Mouse (Mus musculus): ENCODE results near the gene Slc4a8.
"Not testable (repeated sequence)": the region's sequence is repeated elsewhere in the genome, so short reads cannot be mapped to it uniquely, and the experiment has no call there.

Slc4a8 gene

GRCm38 (mm10) chr15:100770338-100770737 lies 8.8 kb downstream of the Slc4a8 start:
- DNase-seq (ENCODE audit: low read depth in 1 of 2, low spot score in 2 of 2): no peak

- no peak for DNase-seq (ENCODE audit: low read depth in 1 of 2, low spot score in 2 of 2)
These were observed 11.1 kb downstream of the Slc4a8 start for GRCm38 (mm10) chr15:100772685-100773084.

GRCm38 (mm10) chr15:100773859-100774258 lies 12.3 kb downstream of the Slc4a8 start:
- not testable (repeated sequence) for DNase-seq (ENCODE audit: low read depth in 1 of 2, low spot score in 2 of 2)

DNA sequence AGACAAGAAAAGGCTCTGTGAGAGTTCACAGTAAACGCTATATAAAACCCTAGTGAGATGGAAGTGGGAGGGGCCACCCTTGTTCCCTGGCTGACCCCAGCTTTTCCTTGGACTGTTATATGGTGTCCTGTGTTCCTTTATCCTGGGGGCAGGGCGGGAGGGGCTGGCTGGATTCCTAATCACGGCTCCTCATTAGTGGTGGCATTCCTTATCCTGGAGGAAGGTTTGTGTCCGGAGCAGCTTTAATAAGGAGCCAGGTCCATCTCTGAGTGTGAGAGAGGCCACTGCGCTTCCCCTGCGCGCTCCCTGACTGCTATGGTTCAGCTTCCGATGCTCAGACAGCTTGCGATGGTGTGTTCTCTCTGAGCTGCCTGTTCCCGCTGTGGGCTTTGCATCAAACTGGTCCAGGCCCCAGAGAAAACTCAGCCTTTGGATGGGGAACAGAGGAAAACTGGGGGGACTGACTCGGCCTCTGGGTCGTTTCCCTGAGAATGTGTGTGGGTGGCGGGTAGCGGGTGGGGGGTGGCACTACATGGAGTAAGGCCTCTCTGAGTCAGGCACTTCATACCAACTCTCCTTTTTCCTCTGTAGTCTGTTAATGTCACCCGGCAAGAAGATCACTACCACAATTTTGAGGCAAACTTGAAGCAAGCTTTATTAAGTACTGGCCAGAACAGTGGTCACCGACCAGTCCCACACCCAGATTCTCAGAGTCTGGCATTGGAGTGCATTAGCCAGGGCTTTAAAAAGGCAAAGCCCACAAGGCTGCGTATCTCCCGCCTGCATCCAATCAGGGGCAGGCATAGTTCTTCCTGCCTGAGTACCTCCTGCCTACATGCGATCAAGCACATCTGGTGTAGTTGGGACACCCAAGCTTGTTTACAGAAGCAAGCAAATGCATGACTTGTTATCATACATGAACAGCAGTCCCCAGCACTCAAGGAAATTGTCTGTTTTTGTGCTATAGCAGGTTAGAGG lies 13.9 kb downstream of the Slc4a8 start:
- DNase-seq (ENCODE audit: low read depth in 1 of 2, low spot score in 2 of 2): no peak

DNA sequence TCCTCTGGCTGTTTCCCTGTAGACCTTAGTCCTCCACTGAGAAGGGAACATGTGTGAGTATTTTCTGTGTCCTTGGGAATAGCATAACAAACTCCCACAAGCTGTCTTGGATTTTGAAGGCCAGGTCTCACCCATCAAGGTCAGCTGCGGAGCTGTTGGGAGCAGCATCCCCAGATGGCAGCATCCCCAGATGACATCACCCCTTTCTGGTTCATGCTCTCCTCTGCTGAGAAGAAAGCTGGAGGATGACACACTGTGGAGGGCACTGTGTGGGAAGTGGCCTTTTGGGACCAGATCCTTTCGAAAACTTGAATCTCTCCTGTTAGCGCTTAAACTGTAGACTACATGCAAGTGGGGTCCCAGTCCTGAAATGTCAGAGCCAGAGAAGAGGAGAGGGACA lies 14.9 kb downstream of the Slc4a8 start:
- DNase-seq (ENCODE audit: low read depth in 1 of 2, low spot score in 2 of 2): no peak

DNA sequence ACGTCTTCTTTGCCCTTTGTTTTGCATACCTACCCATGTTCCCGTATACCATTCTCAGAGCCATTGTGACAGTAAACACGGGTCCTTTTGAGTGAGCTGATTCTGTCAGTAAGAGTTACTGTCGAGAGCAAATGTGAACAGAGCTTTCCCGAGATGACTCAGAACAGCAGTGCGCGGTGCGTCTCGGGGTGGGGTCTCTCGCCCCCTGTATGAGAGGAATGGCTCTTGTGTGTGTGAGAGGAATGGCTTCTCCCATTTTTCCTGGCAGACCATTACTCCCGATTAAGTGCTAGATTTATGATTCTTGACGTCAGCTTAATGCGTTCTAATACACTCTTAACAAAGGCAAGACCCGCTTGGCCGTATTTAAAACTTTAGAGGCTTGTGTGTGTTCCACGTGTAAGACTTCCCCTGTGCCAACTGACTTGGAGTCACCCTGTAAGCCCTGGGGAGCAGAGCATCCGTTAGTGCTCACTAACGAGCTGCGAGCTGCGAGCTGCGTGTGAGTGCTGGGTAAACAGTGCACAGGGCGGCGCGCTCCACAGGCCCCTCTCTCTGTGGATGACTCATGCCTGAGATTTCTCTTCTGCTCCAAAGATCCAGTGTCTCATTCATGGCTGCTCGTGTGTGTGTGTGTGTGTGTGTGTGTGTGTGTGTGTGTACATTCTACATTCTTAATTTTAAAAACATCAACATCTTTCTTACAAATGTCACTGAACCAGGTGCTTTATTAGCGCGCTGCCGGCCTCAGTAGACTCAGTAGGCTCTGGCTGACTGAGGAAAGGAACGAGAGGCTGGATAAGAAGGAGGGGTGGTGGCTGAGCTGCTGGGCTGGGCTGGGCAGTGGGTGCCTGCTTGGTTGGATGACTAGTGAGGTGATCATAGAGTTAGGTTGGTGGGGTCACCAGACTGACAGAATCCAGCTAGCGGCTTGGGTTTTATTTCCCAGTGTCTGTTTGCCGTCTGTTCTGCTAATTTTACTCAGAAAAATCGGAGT lies 15.8 kb downstream of the Slc4a8 start:
- no peak for DNase-seq (ENCODE audit: low read depth in 1 of 2, low spot score in 2 of 2)

DNA sequence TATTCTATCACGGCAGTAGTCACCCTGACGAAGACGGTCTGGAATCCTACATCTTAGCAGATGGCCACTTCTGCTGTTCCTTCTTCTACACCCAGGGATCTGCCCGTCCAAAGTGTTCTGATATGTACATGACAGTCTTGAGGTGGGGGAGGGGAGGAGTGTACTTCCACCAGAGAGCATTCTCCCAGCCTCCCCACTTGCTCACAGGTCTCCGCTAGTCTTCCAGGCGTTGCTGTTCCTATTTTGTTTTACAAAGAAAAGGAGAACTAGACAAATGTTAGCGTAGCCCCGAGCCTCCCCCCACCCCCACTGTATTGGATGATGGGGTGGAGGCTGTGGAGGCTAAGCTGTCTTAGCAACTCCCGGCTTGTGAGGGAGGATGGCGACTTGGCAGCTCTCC lies 18.3 kb downstream of the Slc4a8 start:
- DNase-seq (ENCODE audit: low read depth in 1 of 2, low spot score in 2 of 2): no peak

DNA sequence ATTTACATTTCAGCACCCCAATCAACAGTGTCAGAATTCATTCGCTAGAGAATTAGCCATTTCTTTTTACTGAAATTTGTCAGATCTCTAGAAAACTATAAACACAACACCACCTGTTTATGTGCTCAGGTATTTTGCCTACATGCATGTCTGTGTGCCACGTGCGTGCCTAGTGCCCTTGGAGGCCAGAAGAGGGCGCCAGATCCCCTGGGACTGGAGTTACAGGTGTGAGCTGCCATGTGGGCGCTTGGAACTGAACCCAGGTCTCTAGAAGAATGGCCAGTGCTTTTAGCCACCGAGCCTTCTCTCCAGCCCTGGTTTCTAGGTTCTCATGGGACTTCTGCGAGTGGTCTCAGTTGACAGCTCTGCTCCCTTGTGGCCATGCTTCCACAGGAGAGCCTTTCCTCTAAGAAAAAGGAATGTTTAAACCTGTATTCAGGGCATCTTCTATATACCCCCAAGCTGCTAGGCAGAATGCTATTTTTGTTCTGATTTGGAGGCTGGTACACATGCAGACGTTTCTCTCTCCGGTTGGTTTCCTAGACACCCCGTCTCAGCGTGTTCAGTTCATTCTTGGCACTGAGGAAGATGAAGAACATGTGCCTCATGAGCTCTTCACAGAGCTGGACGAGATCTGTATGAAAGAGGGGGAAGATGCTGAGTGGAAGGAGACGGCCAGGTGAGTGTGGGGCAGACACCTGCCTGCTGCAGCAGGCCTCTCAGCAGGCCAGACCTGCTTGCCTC lies 21.9 kb downstream of the Slc4a8 start:
- DNase-seq (ENCODE audit: low read depth in 1 of 2, low spot score in 2 of 2): no peak

GRCm38 (mm10) chr15:100790219-100790618 lies 28.7 kb downstream of the Slc4a8 start:
- no peak for DNase-seq (ENCODE audit: low read depth in 1 of 2, low spot score in 2 of 2)

DNA sequence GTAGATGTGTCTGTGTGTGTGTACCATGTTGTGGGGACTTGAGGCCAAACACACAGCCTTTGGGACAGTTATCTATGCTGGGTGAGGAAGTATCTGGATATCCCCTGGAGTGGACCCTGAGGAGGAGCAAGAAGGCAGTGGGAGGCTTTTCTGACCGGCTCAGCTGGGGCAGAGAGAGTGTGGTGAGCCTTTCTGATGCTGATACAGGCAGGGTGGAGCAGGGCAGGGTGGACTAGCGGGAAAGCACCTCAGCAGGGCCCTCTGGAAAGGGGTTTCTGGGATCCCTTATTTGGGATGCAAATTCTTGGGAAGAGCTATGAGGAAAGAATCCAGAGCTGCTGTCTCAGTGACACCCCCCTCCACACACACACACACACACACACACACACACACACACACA lies 30.8 kb downstream of the Slc4a8 start:
- no peak for DNase-seq (ENCODE audit: low read depth in 1 of 2, low spot score in 2 of 2)

DNA sequence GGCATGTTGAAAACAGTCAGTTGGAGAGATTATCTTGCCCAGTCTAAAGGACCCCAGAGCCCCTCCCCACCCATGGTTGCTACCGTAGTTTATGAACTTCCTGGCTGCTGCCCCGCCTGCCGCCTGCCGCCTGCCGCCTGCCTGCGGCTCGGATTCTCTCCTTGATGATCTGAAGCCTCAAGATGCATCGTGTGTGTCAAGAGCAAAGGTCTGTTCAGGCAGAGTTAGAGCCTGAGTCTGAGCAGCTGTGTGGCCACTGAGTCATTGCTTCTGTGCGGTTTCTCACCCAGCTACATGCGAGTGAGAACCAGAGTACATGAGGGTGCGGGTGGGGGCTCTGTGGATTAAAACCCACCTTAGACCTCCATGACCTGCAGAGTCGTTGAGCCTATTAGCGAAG lies 39.4 kb downstream of the Slc4a8 start:
- DNase-seq (ENCODE audit: low read depth in 1 of 2, low spot score in 2 of 2): no peak

DNA sequence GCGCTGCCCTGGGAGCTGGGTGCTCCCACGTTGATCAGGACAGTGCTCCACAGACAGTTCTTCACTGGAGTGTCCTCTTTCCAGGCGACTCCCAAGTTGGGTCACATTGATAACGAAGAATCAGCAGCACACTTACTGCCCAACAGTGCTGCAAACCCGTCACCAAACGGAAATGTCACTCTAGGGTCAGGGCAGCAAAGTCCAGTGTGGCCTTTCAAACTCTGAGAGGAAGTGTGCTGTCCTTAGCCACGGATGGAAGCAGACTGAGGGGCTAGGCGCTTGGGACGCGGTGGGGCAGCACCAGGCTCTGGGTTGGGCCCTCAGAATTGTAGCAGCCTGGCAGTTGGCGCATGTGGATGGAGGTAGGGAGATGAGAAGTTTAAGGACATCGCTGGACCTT lies 46.5 kb downstream of the Slc4a8 start:
- DNase-seq (ENCODE audit: low read depth in 1 of 2, low spot score in 2 of 2): no peak

DNA sequence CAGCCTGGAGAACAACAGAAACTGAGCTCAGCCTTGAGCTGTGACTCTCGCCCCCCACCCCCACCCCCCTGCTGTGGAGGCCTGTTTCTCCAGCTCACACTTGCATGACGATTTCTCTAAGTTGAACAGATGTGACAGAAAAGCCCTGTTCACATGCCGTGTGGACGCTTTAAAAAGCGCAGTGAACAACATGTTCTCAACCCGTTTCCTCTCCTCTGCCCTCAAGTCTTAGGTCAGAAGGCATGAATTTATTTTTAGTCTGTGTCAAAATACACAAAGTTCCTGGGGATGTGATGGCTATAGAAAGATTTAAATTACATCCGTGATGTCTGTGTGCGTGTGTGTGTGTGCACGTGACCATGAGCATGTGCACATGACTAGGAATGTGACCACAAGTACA lies 46.9 kb downstream of the Slc4a8 start:
- DNase-seq (ENCODE audit: low read depth in 1 of 2, low spot score in 2 of 2): no peak

DNA sequence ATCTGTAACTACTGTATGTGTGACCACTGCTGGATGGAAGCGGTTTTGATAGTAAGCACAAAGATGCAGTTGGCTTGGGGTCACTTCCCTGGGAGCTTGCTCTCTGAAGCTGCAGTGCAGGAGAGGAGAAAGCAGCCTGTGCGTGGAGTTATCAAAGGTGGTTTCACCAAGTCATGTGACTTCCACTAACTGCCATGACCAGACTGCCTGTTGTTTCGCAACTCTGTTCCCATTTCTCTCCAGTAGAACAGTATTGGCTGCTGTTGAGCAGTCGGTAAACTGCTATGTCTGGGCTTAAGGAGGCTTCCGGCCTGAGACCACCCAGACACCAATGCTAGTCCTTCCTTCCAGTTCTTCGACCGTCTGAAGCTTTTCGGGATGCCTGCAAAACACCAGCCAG lies 48.7 kb downstream of the Slc4a8 start:
- DNase-seq (ENCODE audit: low read depth in 1 of 2, low spot score in 2 of 2): no peak

DNA sequence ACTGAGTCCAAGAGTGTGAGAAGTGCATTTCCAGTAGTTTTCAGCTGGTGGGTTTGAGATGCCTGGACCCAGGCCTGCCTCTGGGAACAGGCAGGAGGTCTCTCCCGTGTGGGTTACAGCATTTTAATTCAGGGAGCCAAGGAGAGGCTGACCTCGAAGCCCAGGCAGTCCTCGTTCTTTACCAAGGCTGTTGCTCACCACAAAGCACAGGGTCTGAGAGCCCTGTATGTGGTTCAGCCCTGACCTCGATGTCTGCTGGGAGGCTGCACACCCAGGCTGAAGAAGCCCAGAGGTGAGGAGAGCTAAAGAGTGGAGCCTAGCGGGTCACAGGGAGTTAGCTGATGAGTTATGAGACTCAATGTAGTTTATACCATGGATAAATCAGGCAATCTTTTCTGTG lies 52.0 kb downstream of the Slc4a8 start:
- DNase-seq (ENCODE audit: low read depth in 1 of 2, low spot score in 2 of 2): no peak

- no peak for DNase-seq (ENCODE audit: low read depth in 1 of 2, low spot score in 2 of 2)
These were observed 52.5 kb downstream of the Slc4a8 start for GRCm38 (mm10) chr15:100814066-100814465.

- DNase-seq (ENCODE audit: low read depth in 1 of 2, low spot score in 2 of 2): no peak
These were observed 53.8 kb downstream of the Slc4a8 start for GRCm38 (mm10) chr15:100815310-100815709.

DNA sequence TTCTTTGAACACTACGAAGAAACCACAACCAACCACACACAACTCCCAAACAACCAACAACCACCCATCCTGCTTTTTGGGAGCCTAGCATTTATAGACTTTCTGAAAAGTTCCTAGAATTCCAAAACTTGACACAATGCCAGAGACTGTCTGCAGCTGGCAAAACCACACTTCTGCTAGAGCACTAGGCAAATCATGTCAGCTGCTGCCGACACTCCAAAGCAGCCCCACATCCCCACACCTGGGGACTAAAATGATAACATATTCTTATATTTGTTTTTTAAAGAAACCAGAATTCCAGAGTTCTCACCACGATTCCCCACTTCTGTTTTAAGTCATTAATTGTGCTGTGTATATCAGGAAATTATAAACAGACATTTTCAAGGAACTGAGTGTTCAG lies 57.3 kb downstream of the Slc4a8 start:
- no peak for DNase-seq (ENCODE audit: low read depth in 1 of 2, low spot score in 2 of 2)

- DNase-seq (ENCODE audit: low read depth in 1 of 2, low spot score in 2 of 2): no peak
These were observed 60.3 kb downstream of the Slc4a8 start for GRCm38 (mm10) chr15:100821824-100822223.

DNA sequence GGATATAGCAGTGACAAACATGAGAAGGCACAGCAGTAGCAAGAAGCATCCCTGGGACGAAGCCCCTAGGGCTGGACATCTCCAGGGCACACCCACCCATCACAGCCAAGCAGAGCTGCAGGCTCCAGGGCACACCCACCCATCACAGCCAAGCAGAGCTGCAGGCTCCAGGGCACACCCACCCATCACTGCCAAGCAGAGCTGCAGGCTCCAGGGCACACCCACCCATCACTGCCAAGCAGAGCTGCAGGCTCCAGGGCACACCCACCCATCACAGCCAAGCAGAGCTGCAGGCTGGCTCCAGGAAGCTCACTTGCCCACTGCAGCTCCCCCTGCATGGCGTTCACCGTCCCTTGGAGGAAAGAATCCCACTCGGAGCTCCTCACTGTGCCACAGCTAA lies 60.8 kb downstream of the Slc4a8 start:
- DNase-seq (ENCODE audit: low read depth in 1 of 2, low spot score in 2 of 2): not testable (repeated sequence)

DNA sequence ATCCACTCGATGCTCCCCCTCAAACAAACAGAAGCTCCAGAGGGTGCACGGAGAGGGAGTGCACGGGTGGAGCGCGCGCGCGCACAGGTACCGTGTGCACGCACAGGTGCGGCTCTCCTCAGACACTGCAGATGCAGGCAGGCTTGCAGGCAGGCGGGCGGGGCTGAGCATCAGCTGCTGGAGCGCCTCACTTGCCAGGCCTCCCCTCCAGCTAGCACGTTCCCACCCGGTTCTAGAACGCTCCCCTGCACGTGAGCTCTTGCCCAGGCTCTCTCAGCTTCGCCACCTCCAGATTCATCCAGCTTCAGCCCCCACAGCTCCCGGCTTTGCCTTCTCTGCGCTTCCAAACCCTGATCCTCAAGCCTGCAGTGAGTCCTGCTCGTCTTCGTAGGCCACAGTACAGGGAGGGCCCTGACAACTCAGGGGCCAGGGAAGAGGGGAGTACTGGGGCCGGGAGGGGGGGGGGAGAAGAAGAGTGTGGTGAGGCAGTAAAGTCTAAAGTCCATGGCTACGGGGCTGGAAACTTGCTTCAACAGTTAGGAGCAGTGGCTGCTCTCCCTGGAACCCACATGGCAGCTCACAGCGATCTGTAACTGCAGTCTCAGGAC lies 63.8 kb downstream of the Slc4a8 start:
- no peak for DNase-seq (ENCODE audit: low read depth in 1 of 2, low spot score in 2 of 2)
